Mouse (Mus musculus) stomach, postnatal 0 days (tissue): Measurements from ENCODE around the gene Gm44965. TPM values are rescaled to one million over a fixed set of nuclear protein-coding genes. Genes with fewer than 3 reads are reported as not detected.
A peak's percentile ranks its signal among the peaks of the same experiment; 100 is the strongest.

ENCODE experiments used
- ATAC-seq: fragments of 200-750 bp; cut with Nextera tagmentation; 2 replicates; pipeline ENCODE4 v1.8.0; 2017; ENCODE audit not compliant: low FRiP score, low TSS enrichment
- DNase-seq: peaks from one replicate; pipeline ENCODE4 v3.0.0-alpha.2; 2016; ENCODE audit warnings: low spot score
- H3K27ac ChIP-seq: fragments of 300-500 bp; sonication (generic); replicated peaks from 2 replicates; pipeline ENCODE4 v1.5.1; 2014; ENCODE audit warnings: mild to moderate bottlenecking, control low read depth
- H3K27me3 ChIP-seq: fragments of 300-500 bp; sonication (generic); 2 replicates; pipeline ENCODE4 v1.6.1; 2014; ENCODE audit warnings: low read length; ENCODE audit not compliant: control insufficient read depth, insufficient read depth
- H3K36me3 ChIP-seq: fragments of 300-500 bp; sonication (generic); 2 replicates; pipeline ENCODE4 v1.6.1; 2014; ENCODE audit warnings: low read length, mixed read lengths; ENCODE audit not compliant: control insufficient read depth, insufficient read depth
- H3K4me1 ChIP-seq: fragments of 300-500 bp; sonication (generic); replicated peaks from 2 replicates; pipeline ENCODE4 v1.6.1; 2014; ENCODE audit warnings: antibody characterized with exemption; ENCODE audit not compliant: control insufficient read depth, insufficient read depth
- H3K4me2 ChIP-seq: fragments of 300-500 bp; sonication (generic); replicated peaks from 2 replicates; pipeline ENCODE4 v1.6.1; 2014; ENCODE audit warnings: low read depth, mild to moderate bottlenecking, control low read depth, moderate library complexity
- H3K4me3 ChIP-seq: fragments of 300-500 bp; sonication (generic); 2 replicates; pipeline ENCODE4 v1.5.1; 2014; ENCODE audit warnings: low read depth, low read length, control low read depth
- H3K9ac ChIP-seq: fragments of 300-500 bp; sonication (generic); 2 replicates; pipeline ENCODE4 v1.6.1; 2014; ENCODE audit warnings: mild to moderate bottlenecking, low read length, control low read depth, mixed read lengths
- H3K9me3 ChIP-seq: fragments of 300-500 bp; sonication (generic); 2 replicates; pipeline ENCODE4 v1.6.1; 2016; ENCODE audit warnings: low read length; ENCODE audit not compliant: control insufficient read depth
- CTCF ChIP-seq: IDR thresholded peaks from 2 replicates; pipeline ENCODE4 v1.5.1; 2016; ENCODE audit warnings: antibody characterized with exemption, low read depth, mild to moderate bottlenecking, moderate library complexity
- EP300 ChIP-seq: optimal IDR thresholded peaks from 2 replicates; pipeline ENCODE3; 2016; ENCODE audit warnings: antibody characterized with exemption
- WGBS: fragments of 180-500 bp; shearing (Covaris S2); extraction: QIAGEN DNeasy Blood & Tissue Kit; methylation state at CpG from one replicate; pipeline ENCODE4 v1.1.7; 2014; 5-methylcytosine and 5-hydroxymethylcytosine counted together
- polyA plus RNA-seq: library from polyadenylated mRNA; unstranded; fragments of >200 nt; fragmentation: Nextera tagmentation; extraction: Ambion mirVana; gene quantifications from 2 replicates; pipeline ENCODE4 v1.2.1, GENCODE M21; 2015

The Gm44965 gene
- polyA plus RNA-seq, 1 experiment from 2014 or later, result not detected

DNA sequence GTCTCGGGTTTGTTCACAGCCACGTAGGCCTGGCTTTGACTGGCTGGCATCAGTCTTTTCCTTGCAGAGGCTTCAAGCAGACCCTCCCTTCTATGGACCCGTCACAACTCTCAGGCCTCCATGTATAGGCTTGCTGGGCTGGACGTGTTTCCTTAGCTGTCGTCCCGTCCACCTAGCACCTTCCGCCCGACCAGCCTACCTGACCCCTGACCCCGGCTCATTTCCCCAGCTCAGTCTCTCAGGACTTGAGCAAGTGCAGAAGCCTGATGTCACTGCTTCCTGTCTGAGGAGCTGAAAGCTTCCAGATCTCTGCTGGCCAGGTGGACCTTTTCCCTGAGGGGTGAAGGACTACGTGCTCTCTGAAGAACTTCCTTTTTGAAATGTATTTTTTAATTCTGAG lies 20.5 kb upstream of the Gm44965 start:
- 41% methylated on average over 10 of the region's 10 CpGs for WGBS
- DNase-seq (no peak), ATAC-seq (peak; percentile 27; the same call in 1 of the 2 replicates)
- Histone ChIP-seq H3K4me2 (no peak overlapping the region), H3K4me3 (no peak overlapping the region), H3K9ac (no peak overlapping the region), H3K9me3 (no peaks in the 10 kb centered on the region), H3K36me3 (peaks cover 2% of the 10 kb centered on the region; the same call in 1 of the 2 replicates), H3K27me3 (no peaks in the 10 kb centered on the region), H3K4me1 (0 out of 2 replicates have a peak, but pooled peaks cover 3% of the 10 kb centered on the region), H3K27ac (peak overlapping the region; percentile 78)
- TF ChIP-seq CTCF (no peak), EP300 (no peak)

- Histone ChIP-seq H3K27me3 (no peaks in the 10 kb centered on the region), H3K4me2 (no peak overlapping the region), H3K27ac (no peak overlapping the region), H3K9ac (no peak overlapping the region), H3K4me1 (peaks cover 1% of the 10 kb centered on the region; the same call in 1 of the 2 replicates), H3K4me3 (no peak overlapping the region), H3K36me3 (peaks cover 2% of the 10 kb centered on the region; the same call in 1 of the 2 replicates), H3K9me3 (no peaks in the 10 kb centered on the region)
- DNase-seq (no peak), ATAC-seq (no peak)
- TF ChIP-seq EP300 (no peak), CTCF (no peak)
- 73% methylated on average over 3 of the region's 3 CpGs for WGBS
Observed at GRCm38 (mm10) chr6:48573981-48574380, 19.8 kb upstream of the Gm44965 start.

- no peaks in the 10 kb centered on the region for H3K27me3 ChIP-seq
Observed at GRCm38 (mm10) chr6:48578736-48579135, 15.0 kb upstream of the Gm44965 start.

DNA sequence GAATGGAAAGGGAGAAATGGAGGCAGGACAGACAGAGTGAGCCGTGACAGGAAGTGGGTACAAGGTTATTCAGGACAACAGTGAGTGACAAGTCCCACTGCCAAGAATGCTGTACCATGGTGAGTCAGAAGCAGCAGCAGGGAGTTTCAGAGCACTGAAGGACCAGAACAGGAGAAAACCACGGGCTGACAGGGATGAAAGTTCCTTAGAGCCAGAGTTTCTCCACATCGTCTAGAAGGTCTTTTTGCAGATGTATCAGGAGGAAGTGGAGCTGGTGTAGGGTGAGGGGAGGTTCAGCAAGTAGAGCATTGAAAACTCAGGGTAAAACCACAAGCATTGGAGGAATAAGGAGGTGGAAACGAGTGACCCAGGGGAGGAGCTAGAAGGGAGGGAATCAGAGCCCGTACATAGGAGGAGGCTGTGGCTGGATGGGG lies 14.5 kb upstream of the Gm44965 start:
- no peak for TF ChIP-seq CTCF
- TF ChIP-seq EP300, result no peak
- H3K9ac ChIP-seq, result peak overlapping the region; percentile 41

More at GRCm38 (mm10) chr6:48578736-48579135, 15.0 kb upstream of the Gm44965 start:
- peaks cover 4% of the 10 kb centered on the region; the same call in 1 of the 2 replicates for H3K4me1 ChIP-seq
- no peak for ATAC-seq
- WGBS, result 23% methylated on average over 5 of the region's 5 CpGs
- H3K36me3 ChIP-seq, result no peaks in the 10 kb centered on the region
- peak overlapping the region; percentile 83 for H3K27ac ChIP-seq
- DNase-seq, result no peak
- TF ChIP-seq CTCF (no peak), EP300 (no peak)
- H3K9ac ChIP-seq, result no peak overlapping the region
- H3K9me3 ChIP-seq, result no peaks in the 10 kb centered on the region
- no peak overlapping the region for H3K4me3 ChIP-seq
- H3K4me2 ChIP-seq, result no peak overlapping the region

DNA sequence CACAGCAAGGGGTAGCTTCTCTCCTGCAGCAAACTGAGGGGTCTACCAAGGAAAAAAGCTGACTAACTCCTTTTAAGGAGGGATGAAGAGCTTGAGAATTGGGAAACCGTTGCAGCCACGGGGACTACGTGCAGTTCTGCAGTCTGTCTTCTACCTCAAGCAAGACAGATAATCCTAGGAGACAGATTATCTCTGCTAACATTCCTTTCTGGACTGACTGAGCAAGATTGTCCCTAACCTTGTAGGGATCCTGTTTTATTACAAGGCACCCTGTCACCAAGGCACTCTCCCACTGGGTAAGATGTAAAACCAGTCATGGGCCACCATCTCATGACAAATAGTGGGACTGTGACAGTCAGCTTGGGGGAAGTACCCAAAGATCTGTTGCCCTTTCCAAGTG lies 12.5 kb upstream of the Gm44965 start:
- no peaks in the 10 kb centered on the region for H3K9me3 ChIP-seq
- H3K4me2 ChIP-seq, result no peak overlapping the region
- H3K9ac ChIP-seq, result no peak overlapping the region
- no peak for TF ChIP-seq CTCF
- no peak for TF ChIP-seq EP300
- H3K27me3 ChIP-seq, result no peaks in the 10 kb centered on the region
- peaks cover 4% of the 10 kb centered on the region; the same call in 1 of the 2 replicates for H3K4me1 ChIP-seq
- peak overlapping the region; percentile 40; the same call in 1 of the 2 replicates for H3K27ac ChIP-seq
- no peak for ATAC-seq
- H3K36me3 ChIP-seq, result no peaks in the 10 kb centered on the region
- no peak overlapping the region for H3K4me3 ChIP-seq
- 44% methylated on average over 3 of the region's 3 CpGs for WGBS
- DNase-seq, result no peak

More for the DNA sequence above, 14.5 kb upstream of the Gm44965 start:
- Histone ChIP-seq H3K27me3 (no peaks in the 10 kb centered on the region), H3K4me2 (peak overlapping the region; percentile 29; the same call in 1 of the 2 replicates), H3K4me1 (peaks cover 4% of the 10 kb centered on the region; the same call in 1 of the 2 replicates), H3K36me3 (no peaks in the 10 kb centered on the region), H3K27ac (peak overlapping the region; percentile 83), H3K4me3 (no peak overlapping the region), H3K9me3 (no peaks in the 10 kb centered on the region)
- 18% methylated on average over 5 of the region's 5 CpGs for WGBS
- DNase-seq (no peak), ATAC-seq (peak; percentile 77; the same call in 1 of the 2 replicates)

DNA sequence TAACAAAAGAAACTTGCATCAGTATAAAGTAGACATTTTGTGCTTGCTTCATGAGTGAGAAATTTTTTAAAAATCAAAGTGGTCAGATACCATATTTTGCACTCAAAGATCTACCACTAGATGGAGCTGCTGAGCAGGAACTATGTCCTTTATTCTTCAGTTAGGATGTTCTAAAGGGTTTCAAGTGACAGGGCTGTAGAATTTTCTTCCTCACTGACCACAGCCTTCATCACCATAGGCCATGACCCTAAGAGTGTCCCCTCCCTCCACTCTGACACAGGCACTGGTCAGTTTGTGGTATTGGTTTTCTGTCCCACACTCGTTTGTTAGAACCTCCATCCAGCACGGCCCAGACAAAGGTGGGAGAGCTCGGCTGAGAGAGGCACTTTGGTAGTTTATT lies 11.7 kb upstream of the Gm44965 start:
- ATAC-seq, result 0 out of 2 replicates have a peak, but pooled peaks have one; percentile 42
- Histone ChIP-seq H3K4me1 (peaks cover 4% of the 10 kb centered on the region; the same call in 1 of the 2 replicates), H3K36me3 (no peaks in the 10 kb centered on the region), H3K4me3 (no peak overlapping the region), H3K27me3 (no peaks in the 10 kb centered on the region), H3K9me3 (no peaks in the 10 kb centered on the region), H3K27ac (no peak overlapping the region), H3K9ac (no peak overlapping the region), H3K4me2 (no peak overlapping the region)
- 75% methylated on average over 3 of the region's 3 CpGs for WGBS
- no peak for DNase-seq
- TF ChIP-seq EP300 (no peak), CTCF (peak; percentile 88)
